Mouse (Mus musculus) heart, embryonic 16.5 days (tissue): ENCODE measurements around the gene Ythdf2. TPM values are rescaled to one million over a fixed set of nuclear protein-coding genes. Genes with fewer than 3 reads are reported as not detected.
"Not testable (repeated sequence)": the region's sequence is repeated elsewhere in the genome, so short reads cannot be mapped to it uniquely, and the experiment has no call there.

ENCODE experiments used
- ATAC-seq: fragments of 200-750 bp; cut with Nextera tagmentation; replicated peaks from 2 replicates; pipeline ENCODE4 v1.8.0; 2017; ENCODE audit warnings: moderate number of reproducible peaks; ENCODE audit not compliant: insufficient read depth, low FRiP score; ENCODE audit errors: extremely low read depth
- H3K27ac ChIP-seq: fragments of 300-500 bp; sonication (generic); 2 replicates; pipeline ENCODE4 v1.5.1; 2014; ENCODE audit warnings: mild to moderate bottlenecking, low read length, control low read depth, moderate library complexity
- H3K27me3 ChIP-seq: fragments of 300-500 bp; sonication (generic); 2 replicates; pipeline ENCODE4 v1.6.1; 2014; ENCODE audit warnings: low read length, mixed read lengths; ENCODE audit not compliant: control insufficient read depth, insufficient read depth
- H3K36me3 ChIP-seq: fragments of 300-500 bp; sonication (generic); 2 replicates; pipeline ENCODE4 v1.6.1; 2014; ENCODE audit not compliant: control insufficient read depth, insufficient read depth
- H3K4me1 ChIP-seq: fragments of 300-500 bp; sonication (generic); 2 replicates; pipeline ENCODE4 v1.6.1; 2014; ENCODE audit warnings: low read length, mixed read lengths; ENCODE audit not compliant: control insufficient read depth, insufficient read depth
- H3K4me2 ChIP-seq: fragments of 300-500 bp; sonication (generic); 2 replicates; pipeline ENCODE4 v1.6.1; 2014; ENCODE audit warnings: low read depth, mild to moderate bottlenecking, control low read depth, low read length
- H3K4me3 ChIP-seq: fragments of 300-500 bp; sonication (generic); 2 replicates; pipeline ENCODE4 v1.5.1; 2014; ENCODE audit warnings: mild to moderate bottlenecking, control low read depth, low read length
- H3K9ac ChIP-seq: fragments of 300-500 bp; sonication (generic); 2 replicates; pipeline ENCODE4 v1.6.1; 2014; ENCODE audit warnings: low read length, control low read depth
- H3K9me3 ChIP-seq: fragments of 300-500 bp; sonication (generic); replicated peaks from 2 replicates; pipeline ENCODE4 v1.6.1; 2016; ENCODE audit warnings: low read length; ENCODE audit not compliant: control insufficient read depth
- WGBS: fragments of 180-500 bp; shearing (Covaris S2); extraction: QIAGEN DNeasy Blood & Tissue Kit; methylation state at CpG from one replicate; pipeline ENCODE4 v1.1.7; 2014; 5-methylcytosine and 5-hydroxymethylcytosine counted together
- polyA plus RNA-seq: library from polyadenylated mRNA; unstranded; fragments of >200 nt; fragmentation: Nextera tagmentation; extraction: Ambion mirVana; gene quantifications from 2 replicates; pipeline ENCODE4 v1.2.1, GENCODE M21; 2015

Ythdf2 gene
- polyA plus RNA-seq, 1 experiment from 2014 or later = 61.7 TPM

DNA sequence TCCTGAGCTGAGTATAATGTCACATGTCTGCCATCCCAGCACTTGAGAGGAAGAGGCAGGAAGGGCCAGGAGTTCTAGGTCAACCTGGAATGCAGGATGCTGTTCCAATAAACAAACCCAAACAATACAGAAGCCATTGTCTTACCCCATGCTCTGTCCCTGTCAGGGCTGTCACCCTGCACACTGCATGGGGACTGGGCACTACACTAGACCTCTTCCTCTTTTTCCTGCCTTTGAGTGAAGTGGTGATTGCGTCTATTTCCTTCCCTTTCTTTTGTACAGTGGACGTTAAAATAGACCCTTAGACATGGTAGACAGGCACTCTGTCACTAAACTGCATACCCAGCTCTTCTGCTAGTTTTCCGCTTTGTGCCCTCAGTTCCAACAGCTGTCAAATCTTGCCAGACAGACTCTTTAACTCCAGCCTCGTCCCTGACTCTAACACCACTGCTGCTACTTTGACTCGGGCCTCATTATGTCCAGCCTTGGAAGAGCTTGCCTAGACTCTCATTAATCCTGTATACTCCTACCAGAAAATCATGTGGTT is 35.4 kb upstream of the Ythdf2 start:
- Histone ChIP-seq H3K27me3 (no peaks in the 10 kb centered on the region), H3K27ac (peak overlapping the region; percentile 67), H3K36me3 (peaks cover 40% of the 10 kb centered on the region), H3K4me3 (no peak overlapping the region), H3K9ac (no peak overlapping the region), H3K4me2 (no peak overlapping the region), H3K4me1 (peaks cover 12% of the 10 kb centered on the region; the same call in 1 of the 2 replicates), H3K9me3 (no peaks in the 10 kb centered on the region)
- ATAC-seq = 0 out of 2 replicates have a peak, but pooled peaks have one; percentile 37
- WGBS = 70% methylated on average over 5 of the region's 5 CpGs

DNA sequence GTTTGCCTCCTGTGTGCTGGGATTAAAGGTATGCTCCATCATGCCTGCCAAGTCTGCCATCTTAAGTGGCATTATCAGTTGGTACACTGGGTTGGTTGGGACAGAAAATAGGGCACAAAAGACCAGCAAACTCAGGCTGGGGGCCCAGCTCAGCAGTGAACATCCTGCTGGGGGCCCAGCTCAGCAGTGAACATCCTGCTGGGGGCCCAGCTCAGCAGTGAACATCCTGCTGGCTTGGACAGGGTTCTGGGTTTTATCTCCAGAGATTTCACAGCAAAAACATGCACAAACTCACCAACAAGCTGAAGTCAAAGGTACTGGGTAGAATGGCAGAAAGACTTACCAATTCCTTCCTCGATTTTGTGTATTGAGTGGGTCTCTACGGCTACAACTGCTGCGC is 33.5 kb upstream of the Ythdf2 start:
- H3K4me2 ChIP-seq = no peak overlapping the region
- ATAC-seq = no peak
- peak overlapping the region; percentile 48; the same call in 1 of the 2 replicates for H3K27ac ChIP-seq

DNA sequence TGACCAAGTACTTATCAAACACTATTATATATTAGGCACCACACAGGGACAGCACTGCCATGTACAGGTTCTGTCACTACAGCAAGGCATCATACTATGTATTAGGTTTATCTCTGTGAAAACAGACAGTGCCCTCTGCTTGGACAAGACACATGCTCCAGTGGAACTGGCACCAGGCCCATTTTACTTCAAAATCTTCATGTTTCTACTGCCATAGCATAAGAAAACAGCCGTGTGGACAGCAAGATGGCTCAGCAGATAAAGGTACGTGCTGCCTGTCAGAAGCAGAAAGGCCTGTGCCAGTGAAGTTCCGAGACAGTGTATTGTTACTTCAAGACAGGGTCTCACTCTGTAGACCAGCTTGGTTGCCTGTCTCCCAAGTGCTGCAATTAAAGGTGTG is 29.1 kb upstream of the Ythdf2 start:
- H3K36me3 ChIP-seq = peaks cover 56% of the 10 kb centered on the region
- H3K27ac ChIP-seq = no peak overlapping the region
- H3K9ac ChIP-seq = no peak overlapping the region
- no peak overlapping the region for H3K4me3 ChIP-seq
- 72% methylated on average over 3 of the region's 3 CpGs for WGBS
- no peak for ATAC-seq
- peaks cover 4% of the 10 kb centered on the region; the same call in 1 of the 2 replicates for H3K4me1 ChIP-seq
- no peak overlapping the region for H3K4me2 ChIP-seq
- no peaks in the 10 kb centered on the region for H3K27me3 ChIP-seq
- no peaks in the 10 kb centered on the region for H3K9me3 ChIP-seq

More for the DNA sequence above, 33.5 kb upstream of the Ythdf2 start:
- Histone ChIP-seq H3K9me3 (no peaks in the 10 kb centered on the region), H3K4me1 (peaks cover 12% of the 10 kb centered on the region; the same call in 1 of the 2 replicates), H3K4me3 (no peak overlapping the region), H3K36me3 (peaks cover 42% of the 10 kb centered on the region), H3K9ac (no peak overlapping the region), H3K27me3 (no peaks in the 10 kb centered on the region)
- 90% methylated on average over 3 of the region's 3 CpGs for WGBS

DNA sequence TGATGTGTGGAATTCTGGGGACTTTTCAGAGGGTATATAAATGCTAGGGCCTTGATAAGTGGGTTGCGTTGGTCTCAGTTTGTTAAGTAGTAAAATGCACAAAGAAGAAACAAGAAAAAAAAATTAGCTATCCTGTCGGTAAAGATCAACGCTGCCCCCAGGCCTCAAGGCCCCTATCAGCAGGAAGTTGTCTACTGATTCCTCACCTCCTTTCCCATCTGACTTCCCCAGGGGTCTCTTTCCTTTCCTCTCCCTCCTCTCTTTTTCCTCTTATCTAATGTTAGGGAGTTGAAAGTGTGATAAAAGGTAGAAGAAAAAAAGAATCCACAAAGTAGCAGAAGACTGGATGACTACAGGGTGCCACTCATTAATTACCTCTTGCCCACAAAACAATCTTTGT is 28.3 kb upstream of the Ythdf2 start:
- H3K4me2 ChIP-seq = no peak overlapping the region
- no peaks in the 10 kb centered on the region for H3K27me3 ChIP-seq
- ATAC-seq = no peak
- no peaks in the 10 kb centered on the region for H3K9me3 ChIP-seq
- H3K4me1 ChIP-seq = 0 out of 2 replicates have a peak, but pooled peaks cover under 1% of the 10 kb centered on the region
- no peak overlapping the region for H3K4me3 ChIP-seq
- H3K9ac ChIP-seq = no peak overlapping the region
- WGBS = 72% methylated on average over 3 of the region's 3 CpGs
- H3K27ac ChIP-seq = no peak overlapping the region
- peaks cover 52% of the 10 kb centered on the region for H3K36me3 ChIP-seq

DNA sequence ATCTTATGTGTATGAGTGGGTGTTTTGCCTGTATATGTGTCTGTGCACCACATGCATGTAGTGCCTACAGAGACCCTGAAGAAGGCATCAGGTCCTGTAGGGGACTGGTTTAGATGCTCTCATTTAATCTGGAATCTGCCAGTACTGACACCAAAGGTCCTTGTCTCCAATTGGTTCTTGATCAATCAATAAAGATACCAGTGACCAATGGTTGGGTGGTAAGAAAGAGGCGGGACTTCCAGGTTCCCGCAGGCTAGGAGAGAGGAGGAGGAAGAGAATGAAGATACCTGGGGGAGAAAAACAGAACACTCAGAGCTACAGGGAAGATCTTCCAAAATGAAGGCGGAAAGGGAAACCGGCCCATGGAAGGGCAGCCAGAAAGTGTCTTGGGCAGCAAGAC is 26.3 kb upstream of the Ythdf2 start:
- Histone ChIP-seq H3K27ac (no peak overlapping the region), H3K9me3 (no peaks in the 10 kb centered on the region), H3K4me1 (no peaks in the 10 kb centered on the region), H3K4me2 (no peak overlapping the region), H3K4me3 (no peak overlapping the region), H3K27me3 (no peaks in the 10 kb centered on the region), H3K36me3 (peaks cover 56% of the 10 kb centered on the region), H3K9ac (no peak overlapping the region)
- 87% methylated on average over 4 of the region's 4 CpGs for WGBS
- no peak for ATAC-seq

DNA sequence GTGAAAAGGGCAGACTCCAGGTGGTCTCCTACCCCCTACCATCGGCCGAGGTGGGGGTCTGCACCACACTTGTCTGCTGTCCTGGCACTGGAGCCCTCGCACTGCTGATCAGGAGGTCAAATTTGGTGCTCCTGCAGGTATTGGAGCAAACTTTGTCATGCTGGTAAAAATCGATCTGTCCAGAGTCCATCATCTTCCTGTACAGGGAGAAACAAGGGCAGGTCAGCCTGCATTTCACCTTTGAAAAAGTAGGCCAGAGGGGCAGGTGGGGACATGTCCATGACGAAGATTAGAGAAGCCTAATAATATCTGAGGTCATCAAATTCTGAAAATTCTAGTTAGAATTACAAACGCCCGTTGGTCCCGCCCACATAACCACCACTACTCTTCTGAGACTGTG is 22.6 kb upstream of the Ythdf2 start:
- Histone ChIP-seq H3K9ac (no peak overlapping the region), H3K9me3 (no peaks in the 10 kb centered on the region), H3K36me3 (peaks cover 63% of the 10 kb centered on the region), H3K27ac (no peak overlapping the region), H3K4me3 (no peak overlapping the region), H3K4me1 (no peaks in the 10 kb centered on the region), H3K27me3 (no peaks in the 10 kb centered on the region), H3K4me2 (no peak overlapping the region)
- no peak for ATAC-seq
- WGBS = 87% methylated on average over 8 of the region's 8 CpGs

DNA sequence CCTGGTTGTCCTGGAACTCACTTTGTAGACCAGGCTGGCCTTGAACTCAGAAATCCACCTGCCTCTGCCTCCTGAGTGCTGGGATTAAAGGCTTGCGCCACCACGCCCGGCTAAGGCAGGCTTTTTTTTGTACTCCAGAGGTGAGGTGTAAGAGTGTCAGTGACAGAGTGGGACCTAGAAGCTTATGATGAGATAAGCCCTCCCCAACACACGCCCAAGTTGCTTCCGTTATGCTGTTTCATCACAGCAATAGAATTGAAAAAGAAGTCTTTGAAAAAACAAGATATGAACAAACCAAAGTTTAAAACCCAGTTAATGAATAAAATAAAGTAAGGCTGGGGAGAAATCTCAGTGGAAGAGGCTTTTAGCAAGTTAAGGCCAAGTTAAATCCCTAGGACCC is 18.3 kb upstream of the Ythdf2 start:
- Histone ChIP-seq H3K27ac (no peak overlapping the region), H3K36me3 (peaks cover 71% of the 10 kb centered on the region), H3K9ac (no peak overlapping the region), H3K4me3 (no peak overlapping the region), H3K4me2 (no peak overlapping the region), H3K27me3 (no peaks in the 10 kb centered on the region), H3K9me3 (no peaks in the 10 kb centered on the region), H3K4me1 (no peaks in the 10 kb centered on the region)
- WGBS = 90% methylated on average over 5 of the region's 5 CpGs
- no peak for ATAC-seq

DNA sequence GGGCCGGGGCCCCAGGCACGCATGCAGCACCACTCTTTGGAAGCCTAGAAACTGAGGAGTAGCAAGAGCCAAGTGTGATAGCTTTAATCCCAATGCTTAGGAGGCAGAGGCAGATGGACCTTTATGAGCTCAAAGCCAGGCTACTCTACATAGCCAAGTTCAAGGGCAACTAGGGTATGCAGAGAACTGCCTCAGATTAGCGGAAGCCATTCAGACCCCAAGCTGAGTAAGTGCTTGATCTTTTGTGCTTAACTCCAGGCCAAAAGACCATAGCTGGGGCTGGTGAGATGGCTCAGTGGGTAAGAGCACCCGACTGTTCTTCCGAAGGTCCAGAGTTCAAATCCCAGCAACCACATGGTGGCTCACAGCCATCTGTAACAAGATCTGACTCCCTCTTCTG is 9.9 kb upstream of the Ythdf2 start:
- 92% methylated on average over 5 of the region's 5 CpGs for WGBS
- not testable (repeated sequence) for H3K27me3 ChIP-seq, H3K27ac ChIP-seq, H3K4me2 ChIP-seq, H3K9ac ChIP-seq, H3K4me3 ChIP-seq, ATAC-seq, H3K9me3 ChIP-seq, H3K4me1 ChIP-seq
- peaks cover 27% of the 10 kb centered on the region for H3K36me3 ChIP-seq

DNA sequence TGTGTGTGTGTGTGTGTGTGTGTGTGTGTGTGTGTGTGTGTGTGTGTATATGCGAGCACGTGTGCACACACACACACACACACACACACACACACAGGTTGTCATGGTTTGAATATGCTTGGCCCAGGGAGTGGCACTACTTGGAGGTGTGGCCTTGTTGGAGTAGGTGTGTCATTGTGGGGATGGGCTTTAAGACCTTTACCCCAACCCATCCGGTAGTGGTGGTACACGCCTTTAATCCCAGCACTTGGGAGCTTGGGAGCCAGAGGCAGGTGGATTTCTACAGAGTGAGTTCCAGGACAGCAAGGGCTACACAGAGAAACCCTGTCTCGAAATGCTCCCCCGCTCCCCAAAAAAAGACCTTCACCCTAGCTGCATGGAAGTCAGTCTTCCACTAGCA is 6.3 kb upstream of the Ythdf2 start:
- H3K4me3 ChIP-seq, H3K27ac ChIP-seq, ATAC-seq, H3K4me2 ChIP-seq, H3K4me1 ChIP-seq, H3K27me3 ChIP-seq, H3K9ac ChIP-seq, H3K9me3 ChIP-seq, H3K36me3 ChIP-seq: not testable (repeated sequence)
- 70% methylated on average over 4 of the region's 6 CpGs for WGBS
